Mouse (Mus musculus): ENCODE results near the gene Mettl21c. TPM values are rescaled to one million over a fixed set of nuclear protein-coding genes. Genes with fewer than 3 reads are reported as not detected.

The Mettl21c gene
- polyA plus RNA-seq, 1 experiment, result not detected

Other genes starting within 250 kb of the Mettl21c start
- 7.8 and 9.1 TPM in 2 replicates for gene Uxs1, start 192.2 kb downstream of the Mettl21c start, polyA plus RNA-seq (2012; rRNA removed)
- 4.7 and 7.5 TPM in 2 replicates for gene Tpp2, start 86.4 kb downstream of the Mettl21c start, polyA plus RNA-seq (2012; rRNA removed)
- not detected in 2 replicates for gene Gm8251, start 41.9 kb upstream of the Mettl21c start, polyA plus RNA-seq (2012; rRNA removed)
- gene Tex30, start 82.4 kb upstream of the Mettl21c start, polyA plus RNA-seq (2012; rRNA removed), result 10.4 and 11.0 TPM in 2 replicates
- gene Kdelc1, start 98.8 kb upstream of the Mettl21c start, polyA plus RNA-seq (2012; rRNA removed), result 6.5 and 8.0 TPM in 2 replicates
- gene Bivm, start 98.9 kb upstream of the Mettl21c start, polyA plus RNA-seq (2012; rRNA removed), result 3.3 and 6.8 TPM in 2 replicates
- 2.1 and 3.8 TPM in 2 replicates for gene Ercc5, start 127.7 kb upstream of the Mettl21c start, polyA plus RNA-seq (2012; rRNA removed)
- not detected in 2 replicates for gene Mettl21e, start 198.9 kb upstream of the Mettl21c start, polyA plus RNA-seq (2012; rRNA removed)

Measured in large intestine, adult 2 months (tissue).